Mouse (Mus musculus): ENCODE measurements around the gene Ccp110.

Ccp110 gene

GRCm38 (mm10) chr7:118728846-118729587 lies 16.7 kb downstream of the Ccp110 start:
- DNase-seq = no peak

GRCm38 (mm10) chr7:118731781-118732180 lies 19.4 kb downstream of the Ccp110 start:
- no peak for DNase-seq

- no peak for DNase-seq
These were observed 20.9 kb downstream of the Ccp110 start for GRCm38 (mm10) chr7:118733225-118733624.

- DNase-seq = no peak
These were observed 26.4 kb downstream of the Ccp110 start for GRCm38 (mm10) chr7:118738730-118739129.

- peak; percentile 82 to 87 for DNase-seq
These were observed 27.7 kb downstream of the Ccp110 start, which contains the start of gene Vps35l for GRCm38 (mm10) chr7:118739975-118740531. TSS of gene Vps35l (plus strand) at chr7:118740226.

- DNase-seq = peak; percentile 99
These were observed 28.4 kb downstream of the Ccp110 start for GRCm38 (mm10) chr7:118740532-118741338.

GRCm38 (mm10) chr7:118742278-118742677 lies 29.9 kb downstream of the Ccp110 start:
- DNase-seq = no peak

- no peak for DNase-seq
These were observed 32.4 kb downstream of the Ccp110 start for GRCm38 (mm10) chr7:118744766-118745165.

GRCm38 (mm10) chr7:118747891-118748672 lies 35.7 kb downstream of the Ccp110 start:
- DNase-seq = no peak

GRCm38 (mm10) chr7:118749706-118750105 lies 37.4 kb downstream of the Ccp110 start:
- DNase-seq = no peak

- no peak for DNase-seq
These were observed 39.3 kb downstream of the Ccp110 start for GRCm38 (mm10) chr7:118751625-118752024.

GRCm38 (mm10) chr7:118755756-118756155 lies 43.4 kb downstream of the Ccp110 start:
- no peak for DNase-seq

- no peak for DNase-seq
These were observed 44.3 kb downstream of the Ccp110 start for GRCm38 (mm10) chr7:118756490-118757265.

GRCm38 (mm10) chr7:118758369-118758768 lies 46.0 kb downstream of the Ccp110 start:
- no peak for DNase-seq

- no peak for DNase-seq
These were observed 47.0 kb downstream of the Ccp110 start for GRCm38 (mm10) chr7:118759372-118759771.

- peak in 1 of 2 experiments; percentile 14 for DNase-seq
These were observed 51.6 kb downstream of the Ccp110 start for GRCm38 (mm10) chr7:118763939-118764338.

- DNase-seq = peak in 1 of 2 experiments; percentile 21
These were observed 52.4 kb downstream of the Ccp110 start for GRCm38 (mm10) chr7:118764725-118765124.

GRCm38 (mm10) chr7:118765604-118766003 lies 53.3 kb downstream of the Ccp110 start:
- DNase-seq = peak in 1 of 2 experiments; percentile 41

GRCm38 (mm10) chr7:118766119-118766833 lies 53.9 kb downstream of the Ccp110 start:
- peak; percentile 74 to 82 for DNase-seq

- no peak for DNase-seq
These were observed 54.5 kb downstream of the Ccp110 start for GRCm38 (mm10) chr7:118766834-118767224.

GRCm38 (mm10) chr7:118769208-118769607 lies 56.9 kb downstream of the Ccp110 start:
- no peak for DNase-seq
